Mouse (Mus musculus) limb, embryonic 13.5 days (tissue): ENCODE measurements at regions not wholly inside any gene's neighbourhood (a gene's known extent, or its start where the extent isn't known, plus 50 kb on each side); places are given as distances from the start of the nearest gene placed in this dataset.

Experiments
- ATAC-seq: fragments of 200-750 bp; cut with Nextera tagmentation; 2 replicates; pipeline ENCODE4 v1.8.0; 2017; ENCODE audit warnings: low read depth, moderate number of reproducible peaks, moderate TSS enrichment; ENCODE audit not compliant: low FRiP score
- H3K27ac ChIP-seq: fragments of 300-500 bp; sonication (generic); 2 replicates; pipeline ENCODE4 v1.5.1; 2015; ENCODE audit warnings: inconsistent platforms, mild to moderate bottlenecking, moderate library complexity
- H3K27me3 ChIP-seq: fragments of 300-500 bp; sonication (generic); 2 replicates; pipeline ENCODE4 v1.6.1; 2015; ENCODE audit warnings: mild to moderate bottlenecking, inconsistent platforms
- H3K36me3 ChIP-seq: fragments of 300-500 bp; sonication (generic); 2 replicates; pipeline ENCODE4 v1.6.1; 2015; ENCODE audit warnings: inconsistent platforms, mild to moderate bottlenecking, moderate library complexity
- H3K4me1 ChIP-seq: fragments of 300-500 bp; sonication (generic); 2 replicates; pipeline ENCODE4 v1.6.1; 2015; ENCODE audit warnings: inconsistent platforms
- H3K4me2 ChIP-seq: fragments of 300-500 bp; sonication (generic); replicated peaks from 2 replicates; pipeline ENCODE4 v1.6.1; 2015; ENCODE audit warnings: inconsistent platforms, mild to moderate bottlenecking, moderate library complexity
- H3K4me3 ChIP-seq: fragments of 300-500 bp; sonication (generic); 2 replicates; pipeline ENCODE4 v1.5.1; 2015; ENCODE audit warnings: moderate library complexity, mild to moderate bottlenecking, inconsistent platforms
- H3K9ac ChIP-seq: fragments of 300-500 bp; sonication (generic); 2 replicates; pipeline ENCODE4 v1.6.1; 2015; ENCODE audit warnings: mild to moderate bottlenecking, inconsistent platforms
- H3K9me3 ChIP-seq: fragments of 300-500 bp; sonication (generic); 2 replicates; pipeline ENCODE4 v1.6.1; 2016; ENCODE audit warnings: inconsistent platforms
- WGBS: fragments of 180-500 bp; shearing (Covaris S2); methylation state at CpG from one replicate; pipeline ENCODE4 v1.1.7; 2015; 5-methylcytosine and 5-hydroxymethylcytosine counted together

- no peaks in the 10 kb centered on the region for H3K36me3 ChIP-seq
- no peak overlapping the region for H3K4me2 ChIP-seq
- H3K9ac ChIP-seq: no peak overlapping the region
- no peak overlapping the region for H3K27ac ChIP-seq
- WGBS: 66% methylated on average over 5 of the region's 5 CpGs
- no peaks in the 10 kb centered on the region for H3K9me3 ChIP-seq
- no peaks in the 10 kb centered on the region for H3K4me1 ChIP-seq
- no peak for ATAC-seq
- no peak overlapping the region for H3K4me3 ChIP-seq
- no peaks in the 10 kb centered on the region for H3K27me3 ChIP-seq
Measured at GRCm38 (mm10) chr2:148107607-148108115, 60.9 kb upstream of the Foxa2 start.

GRCm38 (mm10) chr2:148110149-148110548, 63.4 kb upstream of the Foxa2 start:
- Histone ChIP-seq H3K4me2 (no peak overlapping the region), H3K9me3 (no peaks in the 10 kb centered on the region), H3K27me3 (no peaks in the 10 kb centered on the region), H3K4me1 (no peaks in the 10 kb centered on the region), H3K27ac (no peak overlapping the region), H3K36me3 (no peaks in the 10 kb centered on the region), H3K9ac (no peak overlapping the region), H3K4me3 (no peak overlapping the region)
- 53% methylated on average over 2 of the region's 2 CpGs for WGBS
- no peak for ATAC-seq

GRCm38 (mm10) chr2:148111889-148112288, 65.1 kb upstream of the Foxa2 start:
- H3K36me3 ChIP-seq: no peaks in the 10 kb centered on the region
- 20% methylated on average over 10 of the region's 10 CpGs for WGBS
- H3K4me3 ChIP-seq: no peak overlapping the region
- H3K27ac ChIP-seq: no peak overlapping the region
- H3K9me3 ChIP-seq: no peaks in the 10 kb centered on the region
- H3K4me1 ChIP-seq: no peaks in the 10 kb centered on the region
- H3K27me3 ChIP-seq: no peaks in the 10 kb centered on the region
- H3K9ac ChIP-seq: no peak overlapping the region
- no peak overlapping the region for H3K4me2 ChIP-seq
- ATAC-seq: no peak

- H3K4me1 ChIP-seq: no peaks in the 10 kb centered on the region
- no peak overlapping the region for H3K27ac ChIP-seq
- H3K4me3 ChIP-seq: no peak overlapping the region
- no peak for ATAC-seq
- 33% methylated on average over 2 of the region's 2 CpGs for WGBS
- no peaks in the 10 kb centered on the region for H3K27me3 ChIP-seq
- H3K36me3 ChIP-seq: no peaks in the 10 kb centered on the region
- H3K9me3 ChIP-seq: no peaks in the 10 kb centered on the region
- H3K9ac ChIP-seq: no peak overlapping the region
- H3K4me2 ChIP-seq: no peak overlapping the region
Measured at GRCm38 (mm10) chr2:148113184-148113583, 66.4 kb upstream of the Foxa2 start.

- 27% methylated on average over 4 of the region's 4 CpGs for WGBS
- Histone ChIP-seq H3K27me3 (no peaks in the 10 kb centered on the region), H3K9me3 (no peaks in the 10 kb centered on the region), H3K27ac (no peak overlapping the region), H3K4me3 (no peak overlapping the region), H3K9ac (no peak overlapping the region), H3K4me1 (no peaks in the 10 kb centered on the region), H3K36me3 (no peaks in the 10 kb centered on the region), H3K4me2 (no peak overlapping the region)
- peak; percentile 41; the same call in 1 of the 2 replicates for ATAC-seq
Measured at GRCm38 (mm10) chr2:148114600-148114999, 67.8 kb upstream of the Foxa2 start.

- WGBS: 78% methylated on average over 3 of the region's 3 CpGs
- Histone ChIP-seq H3K27me3 (no peaks in the 10 kb centered on the region), H3K9me3 (no peaks in the 10 kb centered on the region), H3K4me2 (no peak overlapping the region), H3K9ac (no peak overlapping the region), H3K36me3 (no peaks in the 10 kb centered on the region), H3K4me1 (no peaks in the 10 kb centered on the region), H3K4me3 (no peak overlapping the region), H3K27ac (no peak overlapping the region)
- ATAC-seq: no peak
Measured at GRCm38 (mm10) chr2:148116033-148116790, 69.4 kb upstream of the Foxa2 start.

- H3K36me3 ChIP-seq: no peaks in the 10 kb centered on the region
- 48% methylated on average over 2 of the region's 2 CpGs for WGBS
- no peak overlapping the region for H3K4me3 ChIP-seq
- no peak for ATAC-seq
- H3K27me3 ChIP-seq: peaks cover 6% of the 10 kb centered on the region; the same call in 1 of the 2 replicates
- H3K9me3 ChIP-seq: no peaks in the 10 kb centered on the region
- H3K4me2 ChIP-seq: no peak overlapping the region
- no peaks in the 10 kb centered on the region for H3K4me1 ChIP-seq
- no peak overlapping the region for H3K9ac ChIP-seq
- H3K27ac ChIP-seq: no peak overlapping the region
Measured at GRCm38 (mm10) chr2:148117420-148117819, 70.7 kb upstream of the Foxa2 start.

- Histone ChIP-seq H3K4me2 (peak overlapping the region; percentile 42), H3K27me3 (peaks cover 6% of the 10 kb centered on the region; the same call in 1 of the 2 replicates), H3K9ac (no peak overlapping the region), H3K4me3 (no peak overlapping the region), H3K27ac (no peak overlapping the region), H3K9me3 (no peaks in the 10 kb centered on the region), H3K36me3 (no peaks in the 10 kb centered on the region), H3K4me1 (no peaks in the 10 kb centered on the region)
- peak; percentile 45; the same call in 1 of the 2 replicates for ATAC-seq
- 26% methylated on average over 13 of the region's 13 CpGs for WGBS
Measured at GRCm38 (mm10) chr2:148121885-148122876, 75.4 kb upstream of the Foxa2 start.

- ATAC-seq: no peak
- no peaks in the 10 kb centered on the region for H3K4me1 ChIP-seq
- no peaks in the 10 kb centered on the region for H3K36me3 ChIP-seq
- no peak overlapping the region for H3K4me2 ChIP-seq
- peaks cover 6% of the 10 kb centered on the region; the same call in 1 of the 2 replicates for H3K27me3 ChIP-seq
- no peak overlapping the region for H3K9ac ChIP-seq
- WGBS: 59% methylated on average over 3 of the region's 3 CpGs
- no peak overlapping the region for H3K27ac ChIP-seq
- no peaks in the 10 kb centered on the region for H3K9me3 ChIP-seq
- H3K4me3 ChIP-seq: no peak overlapping the region
Measured at GRCm38 (mm10) chr2:148123780-148124179, 77.0 kb upstream of the Foxa2 start.

GRCm38 (mm10) chr2:148133811-148134210, 87.0 kb upstream of the Foxa2 start:
- Histone ChIP-seq H3K9me3 (no peaks in the 10 kb centered on the region), H3K4me3 (no peak overlapping the region), H3K4me1 (no peaks in the 10 kb centered on the region), H3K27me3 (no peaks in the 10 kb centered on the region), H3K4me2 (no peak overlapping the region), H3K9ac (no peak overlapping the region), H3K27ac (no peak overlapping the region), H3K36me3 (no peaks in the 10 kb centered on the region)
- ATAC-seq: no peak
- WGBS: 76% methylated on average over 1 of the region's 1 CpGs

- no peaks in the 10 kb centered on the region for H3K9me3 ChIP-seq
- no peak overlapping the region for H3K27ac ChIP-seq
- ATAC-seq: no peak
- no peak overlapping the region for H3K9ac ChIP-seq
- no peak overlapping the region for H3K4me3 ChIP-seq
- no peaks in the 10 kb centered on the region for H3K4me1 ChIP-seq
- no peak overlapping the region for H3K4me2 ChIP-seq
- WGBS: 81% methylated on average over 4 of the region's 4 CpGs
- no peaks in the 10 kb centered on the region for H3K27me3 ChIP-seq
- no peaks in the 10 kb centered on the region for H3K36me3 ChIP-seq
Measured at GRCm38 (mm10) chr2:148141936-148142335, 95.2 kb upstream of the Foxa2 start.

GRCm38 (mm10) chr2:148144816-148145215, 98.0 kb upstream of the Foxa2 start:
- ATAC-seq: no peak
- Histone ChIP-seq H3K4me2 (no peak overlapping the region), H3K4me1 (no peaks in the 10 kb centered on the region), H3K27ac (no peak overlapping the region), H3K27me3 (no peaks in the 10 kb centered on the region), H3K9ac (no peak overlapping the region), H3K4me3 (no peak overlapping the region), H3K36me3 (no peaks in the 10 kb centered on the region), H3K9me3 (no peaks in the 10 kb centered on the region)
- WGBS: 47% methylated on average over 1 of the region's 1 CpGs
